Mouse (Mus musculus): ENCODE results near the gene Vars.
"Not testable (repeated sequence)": the region's sequence is repeated elsewhere in the genome, so short reads cannot be mapped to it uniquely, and the experiment has no call there.

DNA sequence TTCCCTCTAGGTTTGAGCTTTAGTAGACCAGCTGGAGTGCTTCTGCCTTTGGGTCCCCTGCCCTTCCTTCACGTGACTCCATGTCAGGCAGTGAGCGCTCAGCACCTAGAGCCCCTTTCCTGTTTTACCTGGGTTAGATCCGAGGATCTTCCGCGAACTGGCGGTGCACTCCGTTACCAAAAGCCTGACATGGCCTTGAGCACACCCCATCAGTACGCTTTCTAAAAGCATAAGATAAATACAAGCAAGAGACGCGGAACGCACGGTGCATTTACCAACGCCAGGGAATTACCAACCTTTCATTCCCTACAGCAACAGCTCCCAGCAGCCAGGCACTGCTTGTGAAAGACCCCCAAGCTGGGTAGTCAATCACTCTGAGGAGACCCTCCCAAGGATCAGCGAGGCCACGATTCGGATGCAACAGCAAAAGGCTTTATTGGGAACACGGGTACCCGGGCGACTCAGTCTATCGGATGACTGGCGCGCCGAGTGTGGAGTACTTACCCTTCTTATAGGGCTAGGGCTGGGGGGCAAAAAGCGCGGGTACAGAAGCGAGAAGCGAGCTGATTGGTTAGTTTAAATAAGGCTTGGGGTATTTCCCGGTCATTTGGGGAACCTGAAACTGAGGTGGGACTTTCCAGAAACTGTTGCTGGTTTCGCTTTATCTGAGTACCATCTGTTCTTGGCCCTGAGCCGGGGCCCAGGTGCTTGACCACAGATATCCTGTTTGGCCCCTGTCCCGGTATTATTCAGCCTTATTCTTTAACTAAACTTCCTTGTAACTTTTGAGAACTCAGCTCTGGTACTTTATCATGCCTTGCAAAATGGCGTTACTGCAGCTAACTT is 693 bp upstream of the Vars start:
- not testable (repeated sequence) for TF ChIP-seq POLR2A (IDR thresholded peaks at IDR 0.05; ENCODE audit: low read depth, low read length); CTCF (IDR thresholded peaks at IDR 0.05; ENCODE audit: extremely low read depth, insufficient read length, insufficient replicate concordance, low read depth, low read length)

Measured in small intestine, adult 2 months (tissue).